Mouse (Mus musculus): ENCODE results near the gene Pde4c. TPM values are rescaled to one million over a fixed set of nuclear protein-coding genes. Genes with fewer than 3 reads are reported as not detected.

Gene Pde4c
- total RNA-seq (2021): under 1 TPM; 0.56 to 0.66 TPM

DNA sequence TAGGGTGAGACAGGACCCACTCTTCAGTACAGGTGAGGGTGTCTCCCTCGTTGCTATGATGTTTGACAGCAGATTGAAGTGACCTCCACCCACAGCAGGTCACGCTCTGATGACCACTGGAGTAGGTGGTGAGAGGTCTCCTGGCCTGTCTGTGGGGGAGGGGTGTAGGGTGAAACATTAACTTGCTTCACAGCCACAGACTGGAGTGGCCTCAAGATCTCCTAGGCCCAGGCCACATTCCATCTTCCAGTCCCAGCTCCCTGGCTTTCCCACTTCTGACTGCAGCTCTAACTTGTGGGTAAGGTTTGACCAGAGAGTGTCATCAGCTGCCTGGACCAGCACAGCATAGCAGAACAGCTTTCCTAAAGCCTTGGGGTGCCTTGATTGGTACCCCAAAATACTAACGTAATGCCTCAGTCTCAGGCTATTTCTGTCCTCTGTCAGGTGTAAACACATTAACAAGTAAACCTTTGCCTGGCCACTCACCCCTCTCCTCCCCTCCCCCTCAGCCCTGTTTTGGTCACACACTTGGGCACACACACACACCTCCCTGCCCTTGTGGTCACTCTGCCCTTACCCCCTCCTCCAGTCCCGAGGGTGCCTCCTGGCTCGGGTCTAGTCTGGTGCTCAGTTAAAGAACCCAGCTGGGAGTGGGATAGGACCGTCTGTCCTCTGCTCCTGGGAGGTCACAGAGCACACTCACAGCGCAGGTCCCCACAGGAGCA is at the start of gene Pde4c:
Pde4c (plus strand) TSS at position 235 of the 725 bp plus-strand sequence.
- intact Hi-C loops (cut with DNase I): loop anchor here (5.0 kb wide), 1 partner anchor 119 kb away; no protein-coding TSS in a partner anchor
- DNase-seq: no peak

GRCm38 (mm10) chr8:70674109-70674508 is 49.4 kb upstream of the Pde4c start:
- DNase-seq: no peak
- intact Hi-C loops (cut with DNase I): no loop called here

DNA sequence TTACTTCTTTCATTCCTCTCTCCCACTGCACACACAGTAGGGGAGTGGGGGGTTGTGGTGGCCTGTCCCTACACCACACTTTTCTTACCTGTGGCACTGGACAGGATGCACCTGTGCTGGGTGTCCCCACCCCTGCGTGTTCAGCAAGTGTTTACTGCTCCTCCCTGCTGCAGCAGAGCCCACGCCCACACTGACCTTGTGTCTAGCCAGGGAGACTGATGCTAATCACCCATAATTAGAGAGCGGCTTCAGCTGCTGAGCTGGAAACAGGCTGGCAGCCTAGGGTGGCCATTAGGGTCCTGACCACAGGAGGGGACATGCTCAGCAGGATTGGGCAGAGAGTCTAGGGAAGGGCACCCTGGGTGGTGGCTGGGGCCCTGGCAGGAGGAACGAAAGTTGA is 48.8 kb upstream of the Pde4c start:
- intact Hi-C loops (cut with DNase I): no loop called here
- DNase-seq: no peak

- DNase-seq: no peak
- intact Hi-C loops (cut with DNase I): no loop called here
Observed at GRCm38 (mm10) chr8:70675336-70675735, 48.2 kb upstream of the Pde4c start.

- DNase-seq: no peak
- intact Hi-C loops (cut with DNase I): no loop called here
Observed at GRCm38 (mm10) chr8:70677451-70678080, 46.0 kb upstream of the Pde4c start.

DNA sequence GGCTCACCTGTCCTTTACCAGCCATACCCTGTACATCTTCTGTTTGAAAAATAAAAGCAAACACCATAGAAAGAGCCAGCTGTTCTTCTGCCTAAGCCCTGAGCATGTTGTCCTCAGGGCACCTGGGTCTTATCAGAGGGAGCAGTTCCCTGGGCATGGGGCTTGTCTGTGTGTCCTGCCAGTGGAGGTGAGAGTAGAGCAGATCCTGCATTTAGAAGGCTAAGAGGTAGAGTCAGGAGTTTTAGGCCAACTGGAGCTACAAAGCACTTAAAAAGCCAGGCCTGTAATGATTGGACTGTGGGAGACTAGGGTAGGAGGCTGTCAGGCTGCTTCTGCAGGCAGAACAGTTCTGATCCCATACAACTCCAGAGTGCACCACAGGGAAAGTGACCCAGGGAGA is 44.8 kb upstream of the Pde4c start:
- DNase-seq: no peak
- intact Hi-C loops (cut with DNase I): no loop called here

DNA sequence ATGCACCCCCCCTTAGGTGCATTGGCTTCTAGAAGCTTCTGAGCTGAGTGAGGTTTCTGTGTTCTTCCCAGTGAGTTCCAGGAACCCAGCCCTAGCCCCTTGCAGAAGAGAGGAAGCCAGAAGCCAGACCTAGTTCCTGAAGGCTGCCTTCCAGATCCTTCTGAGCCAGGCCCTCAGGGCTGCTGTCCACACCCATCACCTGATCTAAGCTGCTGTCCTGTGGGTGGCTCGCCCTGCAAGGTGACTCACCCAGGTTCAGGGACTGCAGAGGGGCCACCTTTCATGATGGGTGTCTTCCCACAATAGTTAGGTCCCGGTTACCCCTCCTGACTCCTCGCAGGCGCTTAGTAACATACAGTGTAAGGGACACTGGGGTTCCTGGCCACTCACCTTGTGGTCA is 44.1 kb upstream of the Pde4c start:
- DNase-seq: no peak
- intact Hi-C loops (cut with DNase I): no loop called here

DNA sequence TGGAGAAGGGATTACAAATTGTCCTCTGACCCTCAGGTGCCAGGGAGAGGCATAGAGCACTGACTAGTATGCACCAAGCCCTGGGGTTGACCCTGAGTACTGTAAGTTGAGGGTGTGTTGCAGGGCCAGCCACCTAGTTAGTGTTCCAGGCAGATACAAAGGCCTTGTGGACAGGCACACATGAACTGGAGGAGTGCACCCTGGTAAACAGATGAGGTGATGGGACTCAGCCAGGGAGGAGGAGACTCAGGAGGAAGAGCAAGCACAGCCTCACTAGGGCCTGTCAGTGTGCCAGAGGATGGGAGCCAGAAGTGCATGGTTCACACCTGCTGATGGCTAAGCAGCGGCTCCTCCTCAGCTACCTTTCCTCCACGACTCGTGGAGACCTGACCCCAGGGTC is 43.5 kb upstream of the Pde4c start:
- no peak for DNase-seq
- intact Hi-C loops (cut with DNase I): no loop called here

DNA sequence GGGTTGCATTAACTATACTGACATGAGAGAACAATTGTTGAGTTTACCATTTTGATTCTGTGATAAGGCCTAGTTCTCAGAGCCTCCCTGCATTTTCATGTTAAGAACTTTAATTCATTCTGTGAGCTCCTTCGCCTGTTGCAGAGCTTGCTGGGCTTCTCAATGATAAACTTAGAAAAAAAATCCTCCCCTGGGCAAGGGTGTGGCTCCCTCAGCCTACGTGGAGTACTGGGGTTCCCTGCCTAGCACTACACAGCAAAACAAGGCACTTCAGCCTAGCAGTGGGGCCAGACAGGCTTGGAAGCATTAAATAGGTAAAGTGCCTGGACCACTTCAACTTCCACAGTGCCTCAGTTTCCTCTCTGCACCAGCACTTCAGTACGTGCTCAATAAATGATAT is 42.1 kb upstream of the Pde4c start:
- intact Hi-C loops (cut with DNase I): no loop called here
- DNase-seq: no peak

GRCm38 (mm10) chr8:70682193-70682592 is 41.3 kb upstream of the Pde4c start:
- no peak for DNase-seq
- intact Hi-C loops (cut with DNase I): no loop called here

- intact Hi-C loops (cut with DNase I): no loop called here
- DNase-seq: no peak
Observed at GRCm38 (mm10) chr8:70682692-70683091, 40.8 kb upstream of the Pde4c start.

DNA sequence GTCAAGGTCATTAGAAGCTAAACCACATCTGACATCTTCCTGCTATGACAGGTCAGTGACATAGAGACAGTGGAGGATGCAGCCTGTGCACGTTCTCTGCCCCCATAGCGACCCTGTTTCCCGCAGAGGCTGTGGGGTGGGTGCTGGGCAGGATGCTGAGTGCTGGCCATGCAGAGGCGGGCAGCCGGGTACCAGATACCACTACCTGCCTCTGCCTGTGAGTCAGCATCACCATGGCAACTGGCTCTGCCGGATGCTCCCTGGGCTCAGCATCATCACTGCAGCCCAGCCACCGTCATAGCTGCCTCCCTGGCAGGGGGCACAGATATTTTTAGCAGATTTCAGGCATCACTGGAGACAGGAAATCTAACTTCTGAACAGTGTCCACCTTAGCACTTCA is 39.2 kb upstream of the Pde4c start:
- intact Hi-C loops (cut with DNase I): no loop called here
- DNase-seq: no peak

GRCm38 (mm10) chr8:70687576-70687975 is 35.9 kb upstream of the Pde4c start:
- intact Hi-C loops (cut with DNase I): no loop called here
- peak; percentile 75 for DNase-seq

DNA sequence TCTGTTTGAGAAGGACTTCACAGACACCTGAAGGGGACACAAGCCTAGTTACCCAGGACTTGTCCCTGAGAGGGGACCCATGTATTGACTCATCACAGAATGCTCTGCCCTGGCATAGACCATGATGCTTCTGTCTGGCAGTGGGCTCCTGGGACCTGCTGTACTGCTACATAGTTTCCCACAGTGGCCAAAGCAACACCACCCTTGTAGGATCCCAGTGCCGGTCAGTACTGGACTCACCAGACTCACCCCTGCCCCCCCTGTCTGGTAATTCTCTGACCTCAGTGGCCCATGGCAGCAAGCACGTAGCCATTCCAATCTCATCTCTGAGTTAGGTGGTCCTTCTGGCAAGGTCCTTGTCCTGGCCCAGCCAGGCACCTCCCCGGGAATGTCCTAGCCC is 35.4 kb upstream of the Pde4c start:
- intact Hi-C loops (cut with DNase I): no loop called here
- DNase-seq: no peak

DNA sequence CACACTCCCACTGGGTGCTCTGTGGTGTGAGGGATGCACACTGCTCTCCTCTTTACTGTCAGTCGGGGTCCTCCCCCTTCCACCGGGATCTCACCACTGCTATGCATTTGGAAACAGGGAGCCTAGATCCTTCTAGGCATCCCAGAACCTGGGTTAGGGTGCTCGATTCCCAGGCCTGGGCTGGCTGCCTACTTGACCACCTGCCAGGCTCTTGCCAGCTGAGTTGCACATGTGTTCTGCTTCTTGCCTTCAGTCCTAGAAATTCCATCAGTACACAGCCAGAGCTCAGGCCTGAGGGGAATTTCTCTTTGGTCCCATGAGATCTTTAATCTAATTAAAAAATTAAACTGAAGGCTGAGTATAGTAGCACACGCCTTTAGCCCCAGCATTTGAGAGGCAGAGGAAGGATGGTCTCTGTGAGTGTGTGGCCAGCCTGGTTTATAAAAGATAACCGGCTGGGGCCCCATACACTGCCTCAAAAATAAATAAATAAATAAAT is 33.6 kb upstream of the Pde4c start:
- intact Hi-C loops (cut with DNase I): no loop called here
- DNase-seq: no peak

DNA sequence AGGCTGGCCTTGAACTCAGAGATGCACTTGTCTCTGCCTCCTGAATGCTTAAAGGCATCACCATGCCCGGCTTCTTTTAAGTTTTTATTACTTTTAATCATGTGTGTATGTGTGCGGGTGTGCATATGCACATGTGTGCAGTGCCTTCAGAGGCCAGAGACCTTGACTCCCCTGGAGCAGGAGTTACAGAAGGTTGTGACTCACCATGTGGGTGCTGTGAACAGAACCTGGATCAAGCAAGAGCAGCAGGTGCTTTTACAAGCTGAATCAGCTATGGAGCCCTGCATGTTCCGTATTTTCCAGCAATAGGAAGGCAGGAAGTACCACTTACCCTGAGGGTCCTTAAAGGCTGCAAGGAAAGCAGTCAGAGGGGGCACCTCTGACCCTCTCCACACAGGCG is 32.3 kb upstream of the Pde4c start:
- DNase-seq: no peak
- intact Hi-C loops (cut with DNase I): no loop called here

GRCm38 (mm10) chr8:70691727-70692231 is 31.7 kb upstream of the Pde4c start:
- peak; percentile 40 for DNase-seq
- intact Hi-C loops (cut with DNase I): no loop called here

GRCm38 (mm10) chr8:70693636-70694035 is 29.9 kb upstream of the Pde4c start:
- intact Hi-C loops (cut with DNase I): no loop called here

DNA sequence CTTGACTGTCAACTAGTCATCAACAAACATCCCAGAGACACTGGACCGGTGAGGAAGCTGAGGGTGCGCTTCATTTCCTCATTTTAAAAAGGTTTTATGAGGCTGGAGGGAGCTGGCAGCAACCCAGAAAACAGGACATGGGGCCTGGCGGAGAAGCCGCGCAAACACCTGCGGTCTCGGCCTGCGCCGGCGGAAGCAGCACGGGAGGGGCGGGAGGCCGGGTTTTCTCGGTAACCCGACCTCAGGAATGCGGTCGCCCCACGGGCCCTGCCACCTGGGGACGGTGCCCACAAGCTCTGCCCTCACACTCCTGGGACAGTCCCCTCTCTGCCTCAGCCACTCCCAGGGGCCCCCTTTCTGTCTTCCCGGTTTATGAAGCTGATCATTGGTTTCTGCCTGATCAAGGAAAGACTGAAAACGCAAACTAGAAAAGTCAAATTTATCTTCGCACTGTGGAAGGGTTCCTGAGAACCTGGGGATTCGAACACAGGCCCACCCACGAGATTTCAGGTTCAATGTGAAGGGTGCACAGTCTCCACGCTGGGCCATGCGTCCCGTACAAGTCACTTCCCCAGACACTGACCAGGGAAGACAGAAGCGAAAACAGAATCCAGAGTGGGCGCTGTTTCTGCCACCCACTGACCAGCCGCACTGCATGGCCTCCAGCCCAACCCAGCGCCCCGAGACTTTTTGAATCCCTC is 28.1 kb upstream of the Pde4c start:
- DNase-seq: peak; percentile 48
- intact Hi-C loops (cut with DNase I): no loop called here

More at GRCm38 (mm10) chr8:70693636-70694035, 29.9 kb upstream of the Pde4c start:
- no peak for DNase-seq

GRCm38 (mm10) chr8:70696019-70696885 is 27.3 kb upstream of the Pde4c start:
- intact Hi-C loops (cut with DNase I): no loop called here
- DNase-seq: peak; percentile 86

GRCm38 (mm10) chr8:70696946-70697345 is 26.6 kb upstream of the Pde4c start:
- intact Hi-C loops (cut with DNase I): no loop called here
- no peak for DNase-seq
